Mouse (Mus musculus) E14TG2a.4 (cell line): ENCODE measurements around the gene Sh3glb1.

Experiments used
- CTCF ChIP-seq: conservative IDR thresholded peaks from 2 replicates; pipeline ENCODE4 v1.5.1; 2014; ENCODE audit warnings: low read length
- POU5F1 ChIP-seq: IDR thresholded peaks from 2 replicates; pipeline ENCODE4 v1.6.1; 2014; ENCODE audit warnings: low read length, borderline replicate concordance

GRCm38 (mm10) chr3:144679137-144679536 is 41.0 kb downstream of the Sh3glb1 start:
- TF ChIP-seq CTCF (no peak), POU5F1 (no peak)
